Comparison of ENCODE assay signal across 13 mouse cellular contexts in genomic region chr16:97310570-97310846, GRCm38 (mm10). TPM values are rescaled to one million over a fixed set of nuclear protein-coding genes. Genes with fewer than 3 reads are reported as not detected.
DNase-seq lines count a peak whose midpoint lies in the region; ATAC-seq and TF ChIP-seq lines count a peak whose summit lies in the region.
"Had no signal": no experiment of that assay in that cellular context is flagged by ENCODE, and none has a peak within 500 bp of the region (broad histone marks: within the 10 kb centered on the region; RNA-seq: fewer than 3 reads in every experiment).

No protein-coding gene starts in this region.

- H3K27me3 ChIP-seq in kidney, adult 2 months (replicated peaks; ENCODE audit: control insufficient read depth, insufficient read depth, low read length) = no peaks in the 10 kb centered on the region
- no peaks in the 10 kb centered on the region for H3K27me3 ChIP-seq in hindbrain, embryonic 10.5 days (ENCODE audit: insufficient read depth, poor library complexity, severe bottlenecking)
- H3K27me3 ChIP-seq: hindbrain, embryonic 15.5 days; neural tube, embryonic 15.5 days had no signal

- no peaks in the 10 kb centered on the region for H3K9me3 ChIP-seq in hindbrain, embryonic 10.5 days
- H3K9me3 ChIP-seq: embryonic facial prominence, embryonic 10.5 days; hindbrain, embryonic 15.5 days; neural tube, embryonic 15.5 days had no signal

- DNase-seq in kidney, adult 2 months = peak; percentile 15
- DNase-seq in kidney, postnatal 10 days = no peak
- no peak for DNase-seq in urinary bladder, adult 18-20 months (ENCODE audit: low spot score in 2 of 2)
- DNase-seq in hindbrain, embryonic 10.5 days (ENCODE audit: low spot score) = no peak

- H3K36me3 ChIP-seq in kidney, adult 2 months (ENCODE audit: control insufficient read depth, insufficient read depth, low read length) = no peaks in the 10 kb centered on the region
- H3K36me3 ChIP-seq in hindbrain, embryonic 10.5 days = no peaks in the 10 kb centered on the region
- H3K36me3 ChIP-seq: embryonic facial prominence, embryonic 10.5 days; hindbrain, embryonic 15.5 days; neural tube, embryonic 15.5 days had no signal

- 70% methylated on average over 1 of the region's 1 CpGs for WGBS in kidney, adult 2 months
- 96% methylated on average over 1 of the region's 1 CpGs for WGBS in hindbrain, embryonic 10.5 days

- TF ChIP-seq CTCF in kidney, adult 2 months (conservative IDR thresholded peaks at IDR 0.05; ENCODE audit: insufficient read depth, insufficient read length, low read depth, low read length) = no peak

- H3K27ac ChIP-seq in kidney, adult 2 months (ENCODE audit: insufficient read depth, low read depth, low read length) = no peak overlapping the region
- peak overlapping the region; percentile 60; the same call in 1 of the 2 replicates for H3K27ac ChIP-seq in brown adipose tissue, adult 24 weeks (replicated peaks; ENCODE audit: low read depth, low read length)
- H3K27ac ChIP-seq in hindbrain, embryonic 10.5 days = no peak overlapping the region
- H3K27ac ChIP-seq: hindbrain, embryonic 15.5 days; macrophage; neural tube, embryonic 15.5 days had no signal

- TF ChIP-seq POLR2A in kidney, adult 2 months (IDR thresholded peaks at IDR 0.05; ENCODE audit: low read depth, low read length) = no peak

- no peaks in the 10 kb centered on the region for H3K4me1 ChIP-seq in kidney, adult 2 months (ENCODE audit: control insufficient read depth, insufficient read depth, low read length)
- peaks cover 8% of the 10 kb centered on the region; the same call in 1 of the 2 replicates for H3K4me1 ChIP-seq in brown adipose tissue, adult 24 weeks (ENCODE audit: control insufficient read depth, insufficient read depth, insufficient read length, low read length)
- H3K4me1 ChIP-seq in hindbrain, embryonic 10.5 days (replicated peaks) = peaks cover 11% of the 10 kb centered on the region

- peak; percentile 70 for ATAC-seq in CD4-positive, CD25-positive, alpha-beta regulatory T cell, adult 4 months
- ATAC-seq in megakaryocyte, adult 5-6 weeks (ENCODE audit: poor library complexity, severe bottlenecking) = peak; percentile 53
- ATAC-seq in erythroid progenitor cell, adult 5-6 weeks (replicated peaks; ENCODE audit: low FRiP score, poor library complexity, severe bottlenecking) = no peak
- ATAC-seq: forebrain, embryonic 16.5 days had no signal

- H3K4me3 ChIP-seq in kidney, adult 2 months (ENCODE audit: insufficient read depth, low read depth, low read length) = no peak overlapping the region
- no peak overlapping the region for H3K4me3 ChIP-seq in brown adipose tissue, adult 24 weeks (ENCODE audit: insufficient read depth, low read depth, low read length)
- no peak overlapping the region for H3K4me3 ChIP-seq in hindbrain, embryonic 10.5 days
- H3K4me3 ChIP-seq: embryonic facial prominence, embryonic 10.5 days; hindbrain, embryonic 15.5 days; neural tube, embryonic 15.5 days had no signal

RNA-seq across cellular contexts. Expression of gene Bace2, which starts 46.0 kb away (rescaled TPM):
- polyA plus RNA-seq in kidney, adult 2 months (2012; rRNA removed) = 1.6 and 1.7 TPM in 2 replicates
- polyA plus RNA-seq in CD4-positive, CD25-positive, alpha-beta regulatory T cell, adult 4 months (2017; shearing (Covaris generic)) = 1 to 10 TPM in 1 of 2 experiments, under 1 TPM in 1; 0.10 to 2.0 TPM
- polyA plus RNA-seq in brown adipose tissue, adult 24 weeks (2012; ENCODE audit: insufficient read depth, insufficient read length, missing spikeins) = 0.54 and 1.9 TPM in 2 replicates
- total RNA-seq in megakaryocyte, adult 5-6 weeks (2015) = not detected in 2 replicates
- not detected in 2 replicates for total RNA-seq in megakaryocyte, adult 5-6 weeks (2017)
- 1.0 and 1.8 TPM in 2 replicates for polyA plus RNA-seq in hindbrain, embryonic 10.5 days (2016; fragmentation: Nextera tagmentation; extraction: Ambion mirVana)
- total RNA-seq in erythroid progenitor cell, adult 5-6 weeks (2015; ENCODE audit: low replicate concordance) = not detected in 2 replicates
- not detected in 2 replicates for total RNA-seq in erythroid progenitor cell, adult 5-6 weeks (2017; ENCODE audit: low replicate concordance)
- polyA plus RNA-seq: macrophage had no signal
